Mouse (Mus musculus) 3134 (cell line): ENCODE results near the gene Tm4sf1.

Source experiments
- DNase-seq: peaks from one replicate; pipeline ENCODE4 v3.0.0-alpha.2; 2011; ENCODE audit warnings: low spot score; ENCODE audit not compliant: insufficient read length; ENCODE audit errors: extremely low read depth

Tm4sf1 gene

DNA sequence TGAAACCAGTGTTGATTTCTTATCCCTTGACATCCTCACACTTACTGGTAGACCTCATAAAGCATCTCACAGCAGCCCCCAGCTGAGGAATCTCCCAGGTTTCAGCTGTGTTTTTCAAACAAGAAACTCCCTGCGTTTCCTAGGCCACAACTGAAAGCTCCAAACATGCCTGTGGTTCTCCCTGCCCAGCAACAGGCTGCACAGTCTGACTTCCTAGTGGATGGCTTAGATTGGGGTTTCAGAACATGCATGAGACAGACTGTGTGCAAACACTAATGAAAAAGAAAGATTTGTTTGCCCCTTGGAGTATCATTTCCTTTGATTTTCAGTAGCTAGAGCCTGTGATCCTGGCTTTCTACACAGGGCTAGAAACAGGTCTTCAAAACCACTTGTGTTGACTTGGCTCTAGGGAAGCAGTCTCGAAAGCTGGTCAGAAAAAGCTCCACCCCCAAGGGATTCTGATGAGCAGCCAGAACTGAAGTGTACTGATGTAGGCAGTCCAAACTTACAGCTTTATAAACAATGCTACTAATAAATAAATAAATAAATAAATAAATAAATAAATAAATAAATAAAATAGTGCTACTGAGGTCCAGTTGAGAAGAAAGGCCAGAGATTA is at the start of gene Tm4sf1:
Tm4sf1 (minus strand) TSS at position 68 of the 619 bp plus-strand sequence.
- no peak for DNase-seq

- DNase-seq, result no peak
These were observed 43.0 kb upstream of the Tm4sf1 start for GRCm38 (mm10) chr3:57344811-57345210.

DNA sequence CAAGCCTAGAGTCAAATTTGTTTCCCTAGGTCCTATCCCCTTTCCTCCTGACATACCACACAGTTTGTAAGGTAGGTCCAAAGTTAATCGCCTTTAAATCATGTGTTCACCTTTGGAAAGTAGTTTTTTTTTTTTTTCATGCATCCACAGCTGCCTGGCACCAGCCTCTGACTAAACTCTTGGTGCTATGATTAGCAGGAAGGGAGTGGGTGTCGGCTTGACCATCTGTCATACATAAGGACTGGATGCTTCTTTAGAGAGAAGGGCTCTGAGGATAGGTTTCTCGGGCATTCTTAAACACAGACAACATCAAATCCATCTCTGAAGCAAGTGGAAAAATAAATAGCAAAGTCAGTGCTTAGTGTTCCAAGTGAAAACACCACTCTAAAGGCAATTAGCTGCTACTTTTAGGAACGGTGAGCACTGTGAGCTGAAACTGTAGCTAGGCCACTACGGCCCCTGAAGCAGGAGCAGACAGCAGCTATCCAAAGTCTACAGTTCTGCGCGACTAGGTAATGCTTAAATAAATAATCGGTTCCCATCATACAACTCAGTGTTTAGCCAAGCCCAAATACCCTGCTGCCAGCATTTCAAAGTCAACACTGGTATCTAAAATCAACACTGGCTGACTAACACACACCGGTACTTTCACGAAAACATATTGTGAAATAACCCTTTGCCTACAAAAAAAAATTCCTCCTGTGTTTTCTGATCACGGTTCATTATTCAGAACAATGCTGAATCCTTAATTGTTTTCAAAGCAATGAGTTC is 42.2 kb upstream of the Tm4sf1 start:
- peak; percentile 13 for DNase-seq

- no peak for DNase-seq
These were observed 41.2 kb upstream of the Tm4sf1 start for GRCm38 (mm10) chr3:57342976-57343375.

DNA sequence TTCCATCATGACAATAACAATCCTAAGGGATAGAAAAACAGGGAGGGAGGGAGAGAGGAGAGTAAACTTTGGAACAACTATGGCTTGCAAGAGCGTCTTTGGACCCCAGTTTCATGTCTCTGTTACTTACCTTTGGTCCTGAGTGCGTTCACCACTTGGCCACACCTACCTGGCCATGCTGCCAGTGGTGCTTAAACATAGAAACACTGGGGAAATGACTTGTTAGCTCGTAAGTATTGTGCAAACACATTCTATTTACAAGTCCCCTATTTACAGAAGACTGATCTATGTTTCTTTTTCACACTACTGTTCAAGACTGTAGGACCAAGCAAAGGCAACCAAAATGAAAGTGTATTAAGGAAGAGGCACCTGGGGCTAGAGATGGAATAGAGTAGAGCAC is 39.5 kb upstream of the Tm4sf1 start:
- no peak for DNase-seq

DNA sequence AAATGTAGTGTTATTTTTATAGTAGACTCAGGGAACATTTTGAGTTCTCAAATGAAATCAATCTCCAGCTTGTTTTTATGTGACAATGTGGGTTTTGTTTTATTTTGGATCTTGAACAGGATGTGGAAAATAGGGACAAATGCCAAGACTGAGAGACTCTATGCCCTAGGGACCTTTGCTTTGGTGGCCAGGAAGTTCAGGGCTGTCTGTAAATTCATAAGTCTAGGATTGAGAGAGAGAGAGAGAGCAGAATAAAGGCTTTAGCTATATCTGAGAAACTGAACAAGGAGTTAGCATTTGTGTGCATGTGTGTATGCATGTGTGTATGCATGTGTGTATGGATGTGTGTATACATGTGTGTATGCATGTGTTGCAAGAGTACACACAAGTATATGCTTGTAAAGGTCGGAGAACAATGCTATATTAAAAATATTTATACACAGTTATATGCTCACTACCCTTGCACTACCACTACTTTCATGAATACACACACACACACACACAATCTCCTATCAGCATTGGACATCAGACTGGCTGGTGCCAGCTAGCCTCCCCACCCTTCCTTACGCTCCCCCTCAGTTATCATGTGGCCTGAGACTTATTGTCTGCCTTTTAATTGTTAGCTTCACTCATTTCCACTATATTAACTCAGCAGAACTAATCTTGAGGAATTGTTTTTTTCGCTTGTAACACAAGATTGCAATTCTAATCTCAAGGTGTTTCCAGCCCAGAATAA is 33.5 kb upstream of the Tm4sf1 start:
- DNase-seq, result peak; percentile 47

DNA sequence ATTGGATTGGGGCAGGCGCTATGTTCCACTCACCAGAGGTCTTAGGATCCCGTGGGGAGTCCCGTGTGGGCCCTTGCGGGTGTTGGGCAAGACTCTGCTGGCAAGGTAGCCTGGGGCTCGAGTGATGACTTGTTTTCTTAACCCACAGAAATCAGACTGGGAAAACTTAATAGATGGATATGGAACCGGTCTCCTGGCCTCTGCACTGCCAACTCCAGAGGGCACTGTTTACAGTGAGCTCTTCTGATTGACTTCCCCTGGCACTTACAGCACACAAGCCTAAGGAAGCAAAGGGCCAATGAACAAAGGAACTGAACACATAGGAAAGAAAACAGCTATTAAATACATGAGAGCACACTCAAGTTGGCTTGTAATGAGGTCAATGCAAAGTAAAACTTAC is 26.2 kb upstream of the Tm4sf1 start:
- no peak for DNase-seq

DNA sequence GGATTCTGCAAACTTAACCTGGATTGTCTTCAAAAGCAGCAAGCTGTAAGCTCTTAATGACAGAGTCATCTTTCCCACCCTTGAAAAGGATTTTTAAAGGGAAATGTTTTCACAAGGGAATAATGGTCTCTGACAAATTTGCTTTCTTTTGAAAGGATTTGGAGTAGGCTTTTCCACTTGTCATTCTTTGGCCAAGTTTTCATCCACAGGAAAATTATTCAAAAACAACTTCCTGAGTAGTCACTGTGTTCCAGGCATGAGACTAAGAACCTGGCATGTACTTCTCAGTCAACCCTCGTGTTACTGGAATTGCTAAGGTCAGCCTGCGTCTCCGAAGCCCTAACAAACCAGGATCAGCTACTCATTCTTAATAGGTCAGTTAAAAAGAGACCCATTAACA is 5.3 kb upstream of the Tm4sf1 start:
- DNase-seq, result no peak

DNA sequence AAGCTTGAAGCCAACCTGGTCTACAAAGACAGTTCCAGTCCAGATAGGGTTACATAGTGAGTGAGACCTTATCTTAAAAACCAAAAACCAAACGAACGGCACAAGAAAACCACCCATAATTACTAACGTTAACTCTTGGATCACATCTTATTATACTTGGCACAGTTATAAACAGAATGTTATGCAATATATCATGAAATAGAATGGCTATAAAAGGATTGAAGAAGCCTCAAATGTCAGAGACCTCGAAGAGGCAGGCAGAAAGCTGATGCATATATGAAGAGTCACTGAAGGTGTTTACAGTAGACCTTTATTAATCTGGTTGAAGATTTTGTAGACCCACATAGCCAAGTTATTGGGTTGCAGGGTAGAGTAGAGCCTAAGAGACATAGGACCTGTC is 3.8 kb upstream of the Tm4sf1 start:
- no peak for DNase-seq

GRCm38 (mm10) chr3:57304484-57304883 is 2.7 kb upstream of the Tm4sf1 start:
- DNase-seq, result peak; percentile 76

DNA sequence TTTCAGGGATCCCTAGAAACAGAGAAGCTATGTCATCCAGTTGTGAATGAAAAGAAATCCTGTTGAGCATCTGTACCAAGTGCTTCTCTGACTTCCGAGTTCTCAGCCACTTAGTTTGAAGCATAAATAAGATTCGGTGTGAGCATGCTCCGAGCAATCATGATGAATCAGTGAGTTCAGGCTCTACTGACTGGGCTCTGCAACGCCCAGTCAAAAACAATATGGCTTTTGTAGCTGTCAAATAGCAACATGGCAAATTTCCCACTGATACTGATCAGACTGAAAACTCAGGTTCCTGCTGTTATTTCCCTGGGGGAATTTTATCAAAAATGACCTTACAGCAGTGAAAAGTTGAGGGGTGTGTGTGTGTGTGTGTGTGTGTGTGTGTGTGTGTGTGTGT is 2.3 kb upstream of the Tm4sf1 start:
- peak; percentile 78 for DNase-seq

GRCm38 (mm10) chr3:57303486-57303885 is 1.7 kb upstream of the Tm4sf1 start:
- DNase-seq, result no peak

DNA sequence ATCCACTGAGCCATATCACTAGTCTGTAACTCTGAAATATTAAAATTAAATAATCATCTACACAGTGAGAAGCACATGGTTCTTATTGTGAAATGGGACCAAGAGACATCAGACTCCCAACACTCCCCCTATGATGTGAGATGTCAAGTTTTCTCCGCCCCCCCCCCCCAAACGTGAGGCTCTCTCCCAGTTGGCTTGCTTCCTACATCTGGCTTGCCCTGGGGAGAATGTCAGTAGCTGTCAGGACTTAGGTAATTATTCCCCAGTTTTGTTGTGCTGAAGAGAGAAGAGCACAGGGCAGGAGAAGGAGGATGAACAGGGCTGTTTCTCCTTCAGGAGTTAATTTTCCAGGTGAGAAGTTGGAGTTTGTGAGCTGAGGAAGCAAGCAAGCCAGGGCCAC is 1.1 kb upstream of the Tm4sf1 start:
- no peak for DNase-seq

- DNase-seq, result no peak
These were observed 422 bp downstream of the Tm4sf1 start for GRCm38 (mm10) chr3:57301366-57301765.

DNA sequence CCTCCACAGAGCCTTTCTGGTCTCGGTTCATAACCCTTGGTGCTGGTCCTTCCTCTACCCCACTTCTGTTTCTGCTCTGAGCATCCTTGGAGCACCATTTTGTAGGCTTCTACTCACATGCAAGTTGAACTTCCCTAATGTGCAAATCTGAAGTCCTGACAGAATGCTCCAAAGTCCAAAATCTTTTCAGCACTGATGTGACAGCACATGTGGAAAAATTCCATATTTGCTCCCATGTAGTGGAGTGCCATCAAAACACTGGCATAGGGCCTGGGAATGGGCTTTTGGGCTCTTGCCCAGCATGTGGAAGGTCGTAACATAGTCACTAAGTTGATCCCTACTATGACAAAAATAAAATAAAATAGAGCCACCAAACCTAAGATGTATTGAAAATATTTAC is 3.8 kb downstream of the Tm4sf1 start:
- no peak for DNase-seq

GRCm38 (mm10) chr3:57296574-57296973 is 5.2 kb downstream of the Tm4sf1 start:
- DNase-seq, result no peak

- DNase-seq, result no peak
These were observed 6.2 kb downstream of the Tm4sf1 start for GRCm38 (mm10) chr3:57295631-57296030.

DNA sequence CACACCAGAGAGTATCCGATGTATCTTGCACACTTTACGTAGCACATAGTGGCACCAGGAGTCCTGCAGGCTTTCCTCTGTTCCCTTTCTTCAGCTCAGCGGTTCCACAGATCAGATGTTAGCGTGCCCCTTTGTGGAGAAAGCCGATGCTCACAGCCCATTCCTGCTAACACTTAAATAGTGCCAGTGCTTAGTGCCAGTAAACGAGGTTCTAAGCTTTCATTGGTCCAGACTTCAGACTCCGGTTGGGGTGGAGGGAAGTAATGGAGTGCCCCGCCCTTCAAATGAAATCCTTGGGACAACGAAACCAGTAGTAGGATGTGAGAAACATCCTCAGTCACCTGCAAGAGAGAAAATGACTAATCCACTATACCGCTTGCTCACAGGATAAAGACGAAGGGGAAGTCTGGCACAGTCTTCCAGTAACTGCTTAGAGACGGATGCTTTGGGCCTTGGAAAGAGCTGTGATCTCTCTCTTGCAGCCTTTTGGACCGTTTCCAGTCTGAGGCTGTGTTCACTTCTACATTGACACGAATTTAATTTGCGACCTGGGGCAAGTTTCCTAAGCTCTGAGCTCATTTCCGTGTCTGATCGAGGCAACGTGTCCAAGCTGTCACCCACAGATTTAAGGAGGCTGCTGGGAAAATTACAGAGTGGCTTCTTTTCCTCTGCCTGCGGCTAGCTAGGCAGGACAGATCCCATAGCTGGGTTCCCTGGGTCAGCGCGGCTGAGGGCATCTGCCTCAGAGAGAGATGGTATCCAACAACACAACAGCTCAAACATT is 6.9 kb downstream of the Tm4sf1 start:
- peak; percentile 80 for DNase-seq

DNA sequence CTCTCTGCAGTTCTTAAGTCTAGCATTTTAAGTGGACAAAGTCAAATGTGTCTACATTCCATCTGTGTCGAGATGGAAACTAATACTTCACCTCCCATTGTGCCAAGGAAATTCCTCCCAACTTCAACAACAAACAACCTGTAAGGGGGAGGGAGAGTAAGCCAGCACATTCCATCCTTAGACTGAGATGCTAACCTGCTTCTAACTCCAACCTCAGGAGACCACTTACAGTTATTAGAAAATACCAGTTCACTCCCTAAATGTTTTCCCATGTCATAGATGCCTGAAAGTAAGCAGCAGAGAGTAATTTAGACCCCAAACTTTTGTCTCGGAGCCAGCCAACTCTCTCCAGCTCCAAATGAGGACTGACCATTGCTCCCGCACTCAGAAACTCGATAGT is 7.9 kb downstream of the Tm4sf1 start:
- peak; percentile 28 for DNase-seq

- DNase-seq, result peak; percentile 61
These were observed 9.0 kb downstream of the Tm4sf1 start for GRCm38 (mm10) chr3:57292826-57293225.

DNA sequence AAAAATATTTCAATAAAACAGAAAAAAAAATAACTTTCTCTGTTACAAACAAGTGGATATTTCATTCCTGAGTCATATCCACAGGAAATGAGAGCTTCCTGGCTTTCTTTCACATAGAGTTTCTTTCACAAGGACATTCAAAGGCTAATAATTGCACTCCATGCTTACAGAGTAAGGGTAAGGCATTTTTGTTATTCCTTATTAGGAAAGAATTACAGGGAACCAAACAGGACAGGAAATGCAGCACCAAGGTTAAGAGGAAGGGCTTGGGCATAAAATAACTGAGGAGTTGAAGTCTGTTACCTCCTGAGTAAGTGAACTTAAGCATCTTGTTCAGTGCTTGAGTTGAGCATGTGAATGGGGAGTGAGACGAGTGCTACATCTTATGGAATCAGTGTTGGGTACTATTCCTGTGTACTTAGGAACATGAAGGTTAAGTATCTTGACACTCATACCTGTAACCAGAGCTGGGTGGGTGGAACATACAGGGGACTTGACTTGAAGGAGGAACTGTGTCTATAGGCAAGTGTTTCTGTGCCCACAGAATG is 12.8 kb downstream of the Tm4sf1 start:
- peak; percentile 39 for DNase-seq
